Mouse (Mus musculus): ENCODE measurements around the gene Smap1.

The Smap1 gene

DNA sequence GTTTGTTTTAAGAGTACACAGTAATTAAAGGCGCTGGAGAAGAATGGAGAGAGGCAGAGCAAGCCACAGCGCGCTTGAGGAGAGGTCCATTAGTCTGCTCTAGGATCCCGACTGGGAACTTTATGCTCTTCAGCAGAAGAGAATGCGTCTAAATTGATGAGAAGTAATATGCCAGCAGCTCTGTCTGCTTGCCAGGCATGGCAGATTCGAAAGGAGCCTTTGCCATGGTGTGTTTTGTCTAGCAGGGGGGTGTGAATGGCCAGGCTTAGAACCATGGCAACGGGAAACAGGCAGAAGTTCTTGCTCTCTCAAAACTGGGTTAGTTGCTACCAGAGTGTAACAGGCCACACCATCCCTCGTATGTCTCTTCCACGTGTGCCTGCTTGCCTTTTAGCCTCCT, 87.3 kb downstream of the Smap1 start:
- DNase-seq (ENCODE audit: low read depth, low spot score) = no peak

DNA sequence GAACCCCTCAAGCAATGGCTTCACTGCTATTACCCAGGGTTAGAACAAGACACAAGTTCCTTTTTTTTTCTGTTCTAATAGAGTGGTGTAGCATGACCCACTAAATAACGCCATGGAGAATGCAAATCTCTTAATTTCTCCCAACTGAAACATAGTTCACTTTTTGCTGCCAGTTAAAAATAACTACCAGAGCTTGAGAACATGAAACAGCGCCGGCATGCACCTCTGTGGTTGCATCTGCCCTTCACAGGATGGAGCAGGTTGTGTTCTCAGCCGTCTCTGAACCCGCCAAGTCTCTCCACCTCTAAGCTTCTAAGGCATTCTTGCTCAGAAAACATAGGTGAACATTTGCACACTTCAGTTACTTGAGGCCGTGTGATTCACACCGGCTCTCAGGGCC, 87.9 kb downstream of the Smap1 start:
- no peak for DNase-seq (ENCODE audit: low read depth, low spot score)

DNA sequence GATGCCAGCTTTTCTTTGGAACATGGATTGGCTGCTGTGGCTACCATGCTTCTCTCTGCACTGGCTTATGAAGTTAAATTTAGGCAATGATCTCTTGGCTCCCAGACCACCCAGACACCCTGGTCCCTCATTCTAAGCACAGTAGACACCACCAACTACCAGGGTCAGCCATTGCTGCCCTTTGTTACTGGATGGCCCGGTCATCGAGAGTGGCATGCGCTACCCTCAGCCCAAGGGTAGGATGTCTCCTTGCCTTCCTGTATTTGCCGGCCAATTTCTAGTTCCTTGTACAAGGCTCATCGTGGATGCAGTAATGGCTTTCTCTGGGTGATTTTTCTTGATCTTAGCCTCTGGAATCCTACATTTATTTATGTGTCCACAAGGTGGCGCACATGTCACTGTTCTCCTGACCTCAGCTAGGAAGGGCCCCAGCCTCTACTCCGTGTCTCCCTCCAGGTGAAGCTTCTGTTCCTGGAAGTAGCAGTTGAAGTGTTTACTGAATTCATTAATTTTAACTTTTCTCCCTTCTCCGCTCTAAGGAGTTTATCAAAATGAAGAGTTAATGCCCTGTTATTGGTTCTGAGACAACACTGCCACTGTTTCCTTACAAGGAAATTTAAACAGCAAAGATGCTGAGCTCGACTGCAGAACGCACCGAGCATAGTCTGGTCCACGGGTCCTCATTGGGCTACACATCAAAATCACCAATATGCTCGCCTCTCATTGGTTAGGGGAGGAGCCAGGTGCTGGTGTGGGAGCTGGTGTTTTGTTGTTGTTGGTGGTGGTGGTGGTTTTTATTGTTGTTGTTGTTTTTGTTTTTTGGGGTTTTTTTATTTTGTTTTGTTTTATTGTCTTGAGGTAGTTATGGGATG, 95.0 kb downstream of the Smap1 start:
- DNase-seq (ENCODE audit: low read depth, low spot score) = peak; percentile 18

DNA sequence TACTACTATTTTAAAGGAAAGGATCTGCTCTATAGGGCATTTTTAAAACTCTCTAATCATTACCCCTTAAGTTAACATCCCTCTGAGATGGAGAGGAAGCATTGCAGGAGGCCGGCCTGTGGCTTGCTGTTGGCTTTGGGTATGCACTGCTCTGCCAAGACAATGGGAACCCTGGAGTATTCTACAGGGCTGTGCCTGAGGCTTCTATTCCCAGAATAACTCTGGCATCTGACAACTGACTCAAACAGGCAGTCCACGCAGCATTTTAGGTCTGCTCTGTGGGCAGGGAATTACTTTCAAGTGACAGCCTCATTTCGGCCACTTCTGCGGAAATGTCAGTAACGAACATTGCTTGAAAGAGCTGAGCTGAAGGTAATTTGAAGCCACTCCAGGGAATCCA, 100.5 kb downstream of the Smap1 start:
- DNase-seq (ENCODE audit: low read depth, low spot score) = no peak

DNA sequence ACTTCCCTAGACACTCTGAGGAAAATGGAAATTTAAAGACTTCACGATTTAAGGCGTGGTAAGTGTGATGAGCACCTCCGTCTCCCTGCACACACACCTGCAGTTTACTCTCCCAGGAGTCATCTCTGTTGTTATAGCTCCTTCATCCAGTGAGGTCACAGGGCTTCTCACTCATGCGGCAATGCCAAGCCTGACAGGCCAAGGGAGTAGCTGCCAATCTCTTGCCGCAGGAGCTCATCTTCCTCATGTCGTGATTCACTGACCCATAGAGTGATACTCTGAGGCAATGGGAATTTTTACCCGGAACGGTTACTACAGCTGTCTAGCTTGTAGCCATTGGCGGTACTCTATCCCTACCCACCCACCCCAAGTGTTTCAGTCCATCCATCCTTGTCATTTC, 123.8 kb downstream of the Smap1 start:
- no peak for DNase-seq (ENCODE audit: low read depth, low spot score)

Measured in skeletal muscle tissue, adult 2 months (tissue).